Mouse (Mus musculus) heart, postnatal 0 days (tissue): Measurements from ENCODE around the gene Cog5.

ENCODE experiments used
- CTCF ChIP-seq: IDR thresholded peaks from 2 replicates; pipeline ENCODE4 v1.5.1; 2016; ENCODE audit warnings: antibody characterized with exemption, control low read depth, low read depth
- EP300 ChIP-seq: IDR thresholded peaks from 2 replicates; pipeline ENCODE4 v1.6.1; 2016; ENCODE audit warnings: antibody characterized with exemption, low read depth

GRCm38 (mm10) chr12:31773612-31774011 lies 118.9 kb downstream of the Cog5 start:
- TF ChIP-seq CTCF (no peak), EP300 (no peak)
